Mouse (Mus musculus) liver, embryonic 11.5 days (tissue): ENCODE data around the gene Tmem222. TPM values are rescaled to one million over a fixed set of nuclear protein-coding genes. Genes with fewer than 3 reads are reported as not detected.
A peak's percentile ranks its signal among the peaks of the same experiment; 100 is the strongest.

Source experiments
- ATAC-seq: fragments of 200-750 bp; cut with Nextera tagmentation; replicated peaks from 2 replicates; pipeline ENCODE4 v1.8.0; 2017; ENCODE audit warnings: moderate number of reproducible peaks, mild to moderate bottlenecking, moderate TSS enrichment, moderate library complexity; ENCODE audit not compliant: low FRiP score
- DNase-seq: peaks from one replicate; pipeline ENCODE4 v3.0.0-alpha.2; 2017; ENCODE audit warnings: low spot score
- H3K27ac ChIP-seq: fragments of 300-500 bp; sonication (generic); 2 replicates; pipeline ENCODE4 v1.5.1; 2014; ENCODE audit warnings: mild to moderate bottlenecking, low read depth, low read length, control low read depth
- H3K27me3 ChIP-seq: fragments of 300-500 bp; sonication (generic); replicated peaks from 2 replicates; pipeline ENCODE4 v1.6.1; 2014; ENCODE audit warnings: low read length, mixed read lengths; ENCODE audit not compliant: control insufficient read depth, insufficient read depth
- H3K36me3 ChIP-seq: fragments of 300-500 bp; sonication (generic); 2 replicates; pipeline ENCODE4 v1.6.1; 2014; ENCODE audit warnings: mild to moderate bottlenecking, low read length, moderate library complexity, mixed read lengths; ENCODE audit not compliant: control insufficient read depth, insufficient read depth
- H3K4me1 ChIP-seq: fragments of 300-500 bp; sonication (generic); replicated peaks from 2 replicates; pipeline ENCODE4 v1.6.1; 2014; ENCODE audit warnings: low read length, mixed read lengths; ENCODE audit not compliant: control insufficient read depth, insufficient read depth
- H3K4me2 ChIP-seq: fragments of 300-500 bp; sonication (generic); 2 replicates; pipeline ENCODE4 v1.6.1; 2014; ENCODE audit warnings: mild to moderate bottlenecking, control low read depth, moderate library complexity
- H3K4me3 ChIP-seq: fragments of 300-500 bp; sonication (generic); 2 replicates; pipeline ENCODE4 v1.5.1; 2014; ENCODE audit warnings: low read depth, low read length, control low read depth
- H3K9ac ChIP-seq: fragments of 300-500 bp; sonication (generic); 2 replicates; pipeline ENCODE4 v1.6.1; 2014; ENCODE audit warnings: low read depth, low read length, control low read depth
- H3K9me3 ChIP-seq: fragments of 300-500 bp; sonication (generic); 2 replicates; pipeline ENCODE4 v1.6.1; 2016; ENCODE audit warnings: low read length, inconsistent platforms, mixed read lengths; ENCODE audit not compliant: control insufficient read depth
- WGBS: fragments of 180-500 bp; shearing (Covaris S2); extraction: QIAGEN DNeasy Blood & Tissue Kit; methylation state at CpG from one replicate; pipeline ENCODE4 v1.1.7; 2014; 5-methylcytosine and 5-hydroxymethylcytosine counted together
- polyA plus RNA-seq: library from polyadenylated mRNA; unstranded; fragments of >200 nt; fragmentation: Nextera tagmentation; extraction: Ambion mirVana; gene quantifications from 2 replicates; pipeline ENCODE4 v1.2.1, GENCODE M21; 2014

Gene Tmem222
- polyA plus RNA-seq, 1 experiment from 2014 or later = 74.2 TPM

DNA sequence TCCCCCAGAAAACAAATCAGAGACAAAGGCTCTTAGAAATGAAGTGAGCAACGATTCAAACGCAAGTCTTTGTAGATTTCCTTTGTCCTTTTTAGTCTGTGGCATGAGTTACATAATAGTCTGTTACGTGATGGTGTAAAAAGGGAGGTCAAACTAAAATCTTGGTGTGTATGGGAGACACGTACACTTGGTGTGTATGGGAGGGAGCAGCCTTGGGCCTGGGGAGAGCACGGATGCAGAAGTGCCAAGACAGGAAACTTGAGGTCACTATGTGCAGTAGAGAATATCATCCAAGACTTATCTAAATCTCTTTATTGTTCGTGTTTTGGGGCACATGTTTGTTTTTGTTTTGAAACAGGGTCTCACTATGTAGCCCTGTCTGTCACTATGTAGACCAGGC, 475 bp upstream of the Tmem222 start:
- 22% methylated on average over 6 of the region's 6 CpGs for WGBS
- DNase-seq (no peak), ATAC-seq (no peak)
- H3K36me3 ChIP-seq = no peaks in the 10 kb centered on the region; the same call in 1 of the 2 replicates
- H3K4me2 ChIP-seq = peak overlapping the region; percentile 90
- peak overlapping the region; percentile 77 for H3K9ac ChIP-seq
- H3K27me3 ChIP-seq = no peaks in the 10 kb centered on the region
- H3K4me3 ChIP-seq = peak overlapping the region; percentile 66
- peak overlapping the region; percentile 62 for H3K27ac ChIP-seq
- H3K4me1 ChIP-seq = peaks cover 30% of the 10 kb centered on the region; the same call in 1 of the 2 replicates
- no peaks in the 10 kb centered on the region for H3K9me3 ChIP-seq

DNA sequence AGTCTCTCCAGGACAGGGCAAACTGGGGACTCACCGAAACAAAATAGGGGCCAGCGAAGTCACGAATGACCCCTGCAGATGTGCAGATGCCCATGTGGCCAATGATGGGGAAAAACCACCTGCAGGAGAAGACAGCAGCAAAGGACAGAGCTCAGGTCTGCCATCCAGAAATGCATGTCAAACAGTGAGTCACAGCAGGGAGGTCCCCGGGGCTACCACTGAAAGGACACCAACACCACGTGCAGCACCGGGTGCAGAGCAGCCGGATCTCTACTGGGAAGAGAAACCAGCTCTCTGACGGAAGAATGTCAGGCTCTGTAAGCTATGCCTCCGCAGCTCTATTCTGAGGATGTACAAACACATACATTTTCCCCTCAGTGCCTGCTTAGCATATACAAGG, 6.7 kb downstream of the Tmem222 start:
- H3K27ac ChIP-seq = no peak overlapping the region
- H3K4me3 ChIP-seq = no peak overlapping the region
- H3K9ac ChIP-seq = no peak overlapping the region
- ATAC-seq = no peak
- H3K4me1 ChIP-seq = peaks cover 3% of the 10 kb centered on the region
- no peaks in the 10 kb centered on the region for H3K9me3 ChIP-seq
- peaks cover 37% of the 10 kb centered on the region for H3K36me3 ChIP-seq
- H3K27me3 ChIP-seq = no peaks in the 10 kb centered on the region
- DNase-seq = no peak
- WGBS = 94% methylated on average over 9 of the region's 9 CpGs
- H3K4me2 ChIP-seq = no peak overlapping the region

DNA sequence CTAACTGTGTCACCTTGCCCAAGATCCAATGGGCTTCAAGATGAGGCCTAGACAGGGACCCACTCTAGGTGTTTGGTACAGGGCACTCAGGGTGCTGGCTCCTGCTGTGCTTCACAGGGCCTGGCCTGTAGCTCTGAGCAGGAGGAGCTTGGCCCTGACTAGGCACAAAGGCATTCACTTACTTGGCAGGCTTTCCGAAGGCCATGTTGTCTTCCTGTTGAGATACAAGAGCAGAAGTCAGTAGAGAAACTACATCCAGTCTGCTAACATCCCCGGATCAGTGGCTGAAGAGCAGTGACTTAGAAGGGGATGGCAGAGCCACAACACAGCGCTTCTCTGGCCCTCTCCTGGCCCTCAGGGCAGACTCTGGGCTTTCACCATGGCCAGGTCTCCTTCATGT, 8.0 kb downstream of the Tmem222 start:
- 91% methylated on average over 3 of the region's 3 CpGs for WGBS
- peaks cover 50% of the 10 kb centered on the region for H3K36me3 ChIP-seq
- H3K4me2 ChIP-seq = no peak overlapping the region

DNA sequence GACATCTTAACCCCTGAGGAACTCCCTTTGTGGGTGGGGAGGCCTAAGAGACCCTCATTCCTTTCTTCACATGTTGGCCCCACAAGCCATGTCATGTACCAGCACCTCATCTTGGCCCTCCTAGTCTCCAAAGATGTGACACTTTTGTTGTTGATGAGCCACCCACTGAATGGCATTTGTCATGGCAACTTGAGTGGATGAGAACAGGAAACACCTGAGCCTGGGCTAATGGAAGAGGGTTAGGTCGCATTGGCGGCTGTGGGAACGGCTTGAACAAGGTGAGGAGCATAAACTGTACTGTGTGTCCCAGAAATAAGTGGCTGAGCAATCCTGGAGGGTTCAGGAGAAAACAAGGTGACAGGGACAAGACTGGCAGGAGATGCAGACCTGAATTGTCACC, 8.7 kb downstream of the Tmem222 start:
- H3K27me3 ChIP-seq = no peaks in the 10 kb centered on the region
- H3K27ac ChIP-seq = no peak overlapping the region
- ATAC-seq (no peak), DNase-seq (no peak)
- no peaks in the 10 kb centered on the region; the same call in 1 of the 2 replicates for H3K4me1 ChIP-seq
- H3K9me3 ChIP-seq = no peaks in the 10 kb centered on the region
- H3K9ac ChIP-seq = no peak overlapping the region
- H3K4me2 ChIP-seq = no peak overlapping the region
- peaks cover 52% of the 10 kb centered on the region for H3K36me3 ChIP-seq
- 88% methylated on average over 3 of the region's 3 CpGs for WGBS
- no peak overlapping the region for H3K4me3 ChIP-seq

More for the DNA sequence above, 8.0 kb downstream of the Tmem222 start:
- Histone ChIP-seq H3K27ac (no peak overlapping the region), H3K27me3 (no peaks in the 10 kb centered on the region), H3K4me1 (no peaks in the 10 kb centered on the region; the same call in 1 of the 2 replicates), H3K9me3 (no peaks in the 10 kb centered on the region), H3K9ac (no peak overlapping the region), H3K4me3 (no peak overlapping the region)
- no peak for DNase-seq
- ATAC-seq = no peak

DNA sequence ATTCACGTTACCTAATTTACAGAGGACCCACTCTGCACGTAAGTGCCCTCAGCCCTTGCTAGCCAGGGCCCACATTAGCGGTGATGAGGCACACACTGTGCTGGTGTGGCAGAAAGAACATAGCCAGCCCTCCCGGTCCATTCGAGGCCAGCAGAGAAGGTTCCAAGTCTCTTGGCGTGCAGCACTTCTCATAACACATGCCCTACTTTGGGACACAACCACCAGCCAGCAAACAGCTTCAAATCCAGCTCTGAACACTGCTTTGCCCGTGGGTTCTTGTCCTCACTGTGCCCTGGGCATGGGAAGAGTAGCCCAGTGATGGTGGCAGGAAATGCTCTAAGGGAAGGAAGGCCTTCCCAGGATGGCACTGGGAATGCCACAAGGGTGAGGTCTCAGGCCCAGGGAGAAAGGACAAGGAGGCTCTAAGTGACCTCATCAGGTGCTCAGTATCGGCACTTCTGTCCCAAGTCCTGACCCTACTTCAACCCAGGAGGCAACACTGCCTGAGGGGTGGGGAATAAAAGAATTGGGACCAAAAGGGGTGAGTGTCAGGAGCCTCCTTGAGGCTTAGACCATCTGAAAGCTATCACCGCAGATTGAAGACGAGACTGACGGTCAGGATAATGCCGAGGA, 11.2 kb downstream of the Tmem222 start:
- DNase-seq (no peak), ATAC-seq (no peak)
- Histone ChIP-seq H3K27ac (no peak overlapping the region), H3K4me2 (no peak overlapping the region), H3K9me3 (no peaks in the 10 kb centered on the region), H3K9ac (no peak overlapping the region), H3K4me3 (no peak overlapping the region), H3K36me3 (peaks cover 52% of the 10 kb centered on the region), H3K4me1 (peaks cover 5% of the 10 kb centered on the region; the same call in 1 of the 2 replicates), H3K27me3 (no peaks in the 10 kb centered on the region)
- 92% methylated on average over 12 of the region's 12 CpGs for WGBS

DNA sequence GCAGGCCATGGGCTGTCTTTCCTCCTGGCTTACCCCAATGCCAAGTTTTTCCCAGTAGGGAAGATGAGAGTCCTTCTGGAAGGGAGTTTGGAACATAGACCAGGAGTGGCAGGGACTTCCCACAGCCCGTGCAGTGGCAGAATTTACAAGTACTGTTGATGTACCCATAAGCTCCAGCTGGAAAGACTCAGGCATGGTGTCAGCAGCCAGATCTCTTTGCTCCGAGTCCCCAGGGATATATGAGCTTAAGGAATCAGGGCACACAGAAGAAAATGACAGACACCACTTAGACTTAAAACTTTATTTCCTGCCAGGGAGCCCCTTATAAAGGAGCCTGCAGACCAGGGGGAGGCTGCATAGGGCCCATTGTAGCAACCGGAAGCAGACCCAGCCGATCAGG, 11.8 kb downstream of the Tmem222 start:
- Histone ChIP-seq H3K9ac (no peak overlapping the region), H3K27ac (no peak overlapping the region), H3K4me1 (peaks cover 5% of the 10 kb centered on the region; the same call in 1 of the 2 replicates), H3K4me2 (no peak overlapping the region), H3K36me3 (peaks cover 52% of the 10 kb centered on the region), H3K27me3 (no peaks in the 10 kb centered on the region), H3K9me3 (no peaks in the 10 kb centered on the region), H3K4me3 (no peak overlapping the region)
- DNase-seq (no peak), ATAC-seq (no peak)
- WGBS = 97% methylated on average over 4 of the region's 4 CpGs

DNA sequence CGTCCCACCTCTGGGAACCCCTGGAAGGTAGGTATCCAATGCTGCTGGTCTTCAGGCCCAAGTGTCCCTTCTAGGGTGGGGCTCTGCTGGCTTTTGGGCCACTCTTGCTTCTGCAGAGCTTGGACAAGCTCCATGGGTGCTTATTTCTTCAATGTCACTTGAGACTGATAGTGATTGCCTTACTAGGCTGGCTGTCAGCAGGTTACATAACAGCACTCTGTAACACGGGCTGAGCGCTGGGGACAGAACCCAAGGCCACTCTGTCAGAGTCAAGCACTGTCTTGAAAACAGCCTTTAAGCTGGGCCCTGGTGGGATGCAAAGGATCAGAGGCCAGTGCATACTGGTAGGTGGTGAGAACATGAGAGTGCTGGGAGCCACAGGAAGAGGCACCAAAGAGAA, 12.3 kb downstream of the Tmem222 start:
- H3K27ac ChIP-seq = no peak overlapping the region
- no peak overlapping the region for H3K4me2 ChIP-seq
- H3K9me3 ChIP-seq = no peaks in the 10 kb centered on the region
- ATAC-seq (no peak), DNase-seq (no peak)
- H3K27me3 ChIP-seq = no peaks in the 10 kb centered on the region
- H3K4me3 ChIP-seq = no peak overlapping the region
- H3K4me1 ChIP-seq = peaks cover 5% of the 10 kb centered on the region; the same call in 1 of the 2 replicates
- peaks cover 48% of the 10 kb centered on the region for H3K36me3 ChIP-seq
- no peak overlapping the region for H3K9ac ChIP-seq
- 93% methylated on average over 3 of the region's 3 CpGs for WGBS

DNA sequence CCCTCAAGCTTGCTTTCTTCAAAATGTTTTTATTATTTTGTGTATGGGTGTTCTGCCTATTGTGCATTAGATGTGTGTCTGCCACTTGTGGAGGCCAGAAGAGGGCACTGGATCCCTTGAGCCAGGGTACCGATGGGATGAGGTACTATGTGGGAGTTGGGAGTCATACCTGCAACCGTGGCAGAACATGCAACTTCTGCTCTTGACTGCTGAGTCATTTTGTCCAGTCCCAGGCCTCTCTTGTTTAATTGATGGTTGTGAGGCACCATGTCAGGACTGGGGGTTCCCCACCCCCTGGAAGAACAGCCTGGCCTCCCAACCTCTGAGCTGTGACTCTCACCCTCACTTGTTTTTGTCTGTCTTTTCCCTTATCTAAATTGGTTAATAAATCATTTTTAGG, 13.0 kb downstream of the Tmem222 start:
- H3K4me2 ChIP-seq = no peak overlapping the region
- H3K27me3 ChIP-seq = no peaks in the 10 kb centered on the region
- H3K4me3 ChIP-seq = no peak overlapping the region
- no peak overlapping the region for H3K27ac ChIP-seq
- peaks cover 44% of the 10 kb centered on the region for H3K36me3 ChIP-seq
- no peaks in the 10 kb centered on the region for H3K9me3 ChIP-seq
- 86% methylated on average over 2 of the region's 2 CpGs for WGBS
- DNase-seq (no peak), ATAC-seq (no peak)
- peaks cover 5% of the 10 kb centered on the region; the same call in 1 of the 2 replicates for H3K4me1 ChIP-seq
- no peak overlapping the region for H3K9ac ChIP-seq

DNA sequence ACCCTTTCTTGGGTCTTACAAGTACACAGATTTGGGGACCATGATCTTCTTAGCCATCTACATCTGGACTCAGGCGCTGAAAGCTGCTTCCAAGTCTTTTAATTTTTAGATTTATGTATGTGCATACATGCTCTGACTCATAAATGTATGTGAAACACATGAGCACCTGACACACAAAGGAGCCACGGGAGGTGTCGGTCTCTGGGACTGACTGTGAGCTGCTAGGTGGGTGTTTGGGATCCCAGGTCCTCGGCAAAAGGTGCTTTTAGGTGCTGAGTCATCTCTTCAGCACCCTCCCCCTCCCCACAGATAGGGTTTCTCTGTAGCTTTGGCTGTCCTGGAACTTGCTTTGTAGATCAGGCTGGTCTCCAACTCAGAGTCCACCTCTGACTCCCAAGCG, 13.8 kb downstream of the Tmem222 start:
- Histone ChIP-seq H3K4me3 (no peak overlapping the region), H3K4me1 (peaks cover 5% of the 10 kb centered on the region; the same call in 1 of the 2 replicates), H3K36me3 (peaks cover 36% of the 10 kb centered on the region)

More for the DNA sequence above, 13.8 kb downstream of the Tmem222 start:
- DNase-seq (no peak), ATAC-seq (no peak)
- 80% methylated on average over 5 of the region's 5 CpGs for WGBS
- H3K9me3 ChIP-seq = no peaks in the 10 kb centered on the region
- no peak overlapping the region for H3K27ac ChIP-seq
- H3K4me2 ChIP-seq = no peak overlapping the region
- H3K27me3 ChIP-seq = peaks cover under 1% of the 10 kb centered on the region; the same call in 1 of the 2 replicates
- no peak overlapping the region for H3K9ac ChIP-seq
